ENCODE assay signal across 38 mouse cellular contexts in the genomic region with DNA sequence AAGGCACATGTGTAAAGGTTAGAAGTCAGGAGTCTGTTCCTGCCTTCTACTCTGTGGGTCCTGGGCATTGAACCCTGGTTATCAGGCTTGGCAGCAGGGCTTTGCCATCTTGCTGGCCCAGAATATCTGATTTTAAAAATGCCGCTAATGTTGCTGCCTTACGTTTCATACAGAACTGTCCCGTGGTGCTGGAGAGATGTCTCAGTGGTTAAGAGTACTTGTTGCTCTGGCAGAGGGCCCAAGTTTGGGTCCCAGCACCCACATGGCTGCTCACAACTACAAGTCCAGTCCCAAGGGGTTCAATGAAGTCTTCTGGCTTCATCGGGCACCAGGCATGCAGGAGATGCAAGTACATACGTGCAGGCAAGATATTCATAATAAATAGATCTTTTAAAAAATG. TPM values are rescaled to one million over a fixed set of nuclear protein-coding genes. Genes with fewer than 3 reads are reported as not detected.
"Had no signal": no experiment of that assay in that cellular context is flagged by ENCODE, and none has a peak within 500 bp of the region (broad histone marks: within the 10 kb centered on the region; RNA-seq: fewer than 3 reads in every experiment).

No protein-coding gene starts in this region.

- H3K9me3 ChIP-seq: heart, embryonic 10.5 days; heart, embryonic 12.5 days; hindbrain, embryonic 10.5 days; hindbrain, embryonic 12.5 days; intestine, embryonic 15.5 days; limb, embryonic 13.5 days; limb, embryonic 15.5 days had no signal

- H3K27me3 ChIP-seq: heart, embryonic 12.5 days; hindbrain, embryonic 12.5 days; intestine, embryonic 15.5 days; limb, embryonic 13.5 days; limb, embryonic 15.5 days had no signal

- ATAC-seq: inflammation-experienced regulatory T-cells, adult 6 months; intestine, embryonic 15.5 days; intestine, postnatal 0 days had no signal

- H3K27ac ChIP-seq: gastrocnemius, adult 2 months; heart, embryonic 10.5 days; hindbrain, embryonic 10.5 days; hindbrain, embryonic 12.5 days; hindbrain, embryonic 14.5 days; intestine, embryonic 15.5 days; layer of hippocampus, adult 2 months; left cerebral cortex, adult 2 months; limb, embryonic 13.5 days; limb, embryonic 15.5 days had no signal

- H3K9ac ChIP-seq: heart, embryonic 12.5 days; hindbrain, embryonic 12.5 days; hindbrain, embryonic 14.5 days; intestine, embryonic 15.5 days; limb, embryonic 13.5 days; limb, embryonic 15.5 days had no signal

- H3K4me2 ChIP-seq: heart, embryonic 12.5 days; limb, embryonic 13.5 days; limb, embryonic 15.5 days had no signal

- DNase-seq: gastrocnemius, adult 2 months; gastrocnemius, postnatal 10 days; gastrocnemius, postnatal 25 days; heart, adult 18-20 months; heart, postnatal 10 days; heart, postnatal 4 days; kidney, adult 18-20 months; kidney, adult 8-10 months; kidney, postnatal 10 days; kidney, postnatal 25 days; kidney, postnatal 4 days; left cerebral cortex, postnatal 4 days had no signal

- H3K4me3 ChIP-seq: gastrocnemius, adult 2 months; heart, embryonic 12.5 days; hindbrain, embryonic 12.5 days; intestine, embryonic 15.5 days; limb, embryonic 13.5 days; limb, embryonic 15.5 days had no signal

- H3K4me1 ChIP-seq: intestine, embryonic 15.5 days had no signal

RNA-seq across cellular contexts. Expression of gene Gm17545, which starts 12.1 kb away (rescaled TPM):
- total RNA-seq: gastrocnemius, adult 2 months; gastrocnemius, postnatal 10 days; gastrocnemius, postnatal 25 days; gastrocnemius, postnatal 4 days; granulocyte monocyte progenitor cell, adult 5-6 weeks; heart, adult 18-20 months; heart, adult 8-10 months; heart, postnatal 10 days; heart, postnatal 25 days; heart, postnatal 4 days; layer of hippocampus, adult 2 months; layer of hippocampus, postnatal 10 days; layer of hippocampus, postnatal 25 days; left cerebral cortex, adult 2 months; left cerebral cortex, postnatal 14 days; left cerebral cortex, postnatal 4 days; liver, adult 2 months had no signal
- polyA plus RNA-seq: heart, embryonic 10.5 days; heart, embryonic 12.5 days; heart, embryonic 14.5 days; heart, embryonic 16.5 days; hindbrain, embryonic 10.5 days; hindbrain, embryonic 12.5 days; hindbrain, embryonic 14.5 days; hindbrain, embryonic 16.5 days; inflammation-experienced regulatory T-cells, adult 6 months; intestine, embryonic 15.5 days; intestine, postnatal 0 days; kidney, embryonic 14.5 days; kidney, embryonic 16.5 days; limb, embryonic 11.5 days; limb, embryonic 13.5 days; limb, embryonic 15.5 days; liver, adult 2 months had no signal
